Mouse (Mus musculus): ENCODE measurements around the gene Usp54. TPM values are rescaled to one million over a fixed set of nuclear protein-coding genes. Genes with fewer than 3 reads are reported as not detected.
A peak's percentile ranks its signal among the peaks of the same experiment; 100 is the strongest.
"Not testable (repeated sequence)": the region's sequence is repeated elsewhere in the genome, so short reads cannot be mapped to it uniquely, and the experiment has no call there.

Gene Usp54
- polyA plus RNA-seq, 1 experiment: 0.05 TPM

DNA sequence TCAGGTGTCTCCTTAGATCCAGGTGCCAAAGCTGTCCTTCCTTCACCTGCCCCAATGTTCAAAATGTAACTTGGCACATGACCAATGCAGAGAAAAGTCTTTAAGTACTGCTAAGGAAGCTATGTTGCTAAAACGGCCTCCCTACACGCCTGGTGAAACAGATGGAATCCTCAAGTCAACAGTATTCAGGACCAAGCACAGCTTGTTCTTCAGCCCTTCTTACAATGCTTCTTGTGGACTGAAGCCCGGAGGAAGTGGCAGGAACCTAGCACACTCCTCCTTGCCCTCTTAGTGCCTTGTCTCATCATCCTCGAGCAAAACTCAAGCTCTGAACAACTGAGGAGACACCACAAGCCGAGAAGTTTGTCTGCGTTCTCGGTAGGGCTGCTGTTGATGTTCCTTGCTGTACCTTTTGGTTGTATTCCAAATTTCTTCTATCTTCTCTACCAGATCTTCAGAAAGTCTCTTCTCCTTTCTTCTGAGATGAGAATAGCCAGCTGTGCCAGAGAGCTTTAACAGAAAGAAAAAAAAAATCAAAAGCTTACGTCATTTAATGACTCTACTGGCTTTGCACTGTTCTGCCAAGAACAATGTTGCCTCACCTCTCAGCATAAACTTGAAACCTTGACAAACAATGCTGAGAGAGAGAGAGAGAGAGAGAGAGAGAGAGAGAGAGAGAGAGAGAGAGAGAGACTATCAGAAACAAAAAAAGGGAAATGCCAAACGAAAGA, 33.3 kb downstream of the Usp54 start:
- Histone ChIP-seq H3K4me3 (replicated peaks) (no peak overlapping the region), H3K36me3 (ENCODE audit: control insufficient read depth) (peaks cover 2% of the 10 kb centered on the region)

DNA sequence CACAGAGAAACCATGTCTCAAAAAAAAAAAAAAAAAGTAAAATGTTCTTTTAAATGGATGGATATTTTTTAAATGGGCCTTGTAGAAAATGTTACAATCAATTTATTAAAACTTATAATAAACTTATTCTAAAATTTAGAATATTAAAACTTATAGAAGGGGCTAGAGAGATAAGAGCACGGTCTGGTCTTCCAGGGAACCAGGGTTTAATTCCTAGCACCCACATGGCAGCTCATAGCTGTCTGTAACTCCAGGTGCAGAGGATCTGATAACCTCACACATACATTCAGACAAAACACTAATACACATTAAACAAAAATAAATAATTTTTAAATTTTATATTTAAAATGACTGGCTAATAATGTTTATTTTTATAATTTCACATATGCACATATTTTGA, 39.6 kb downstream of the Usp54 start:
- H3K9me3 ChIP-seq (ENCODE audit: control insufficient read depth, low read length): no peaks in the 10 kb centered on the region
- peaks cover 50% of the 10 kb centered on the region for H3K4me1 ChIP-seq (ENCODE audit: control insufficient read depth)
- H3K27me3 ChIP-seq (ENCODE audit: control insufficient read depth): no peaks in the 10 kb centered on the region
- H3K4me3 ChIP-seq (replicated peaks): no peak overlapping the region
- H3K36me3 ChIP-seq (ENCODE audit: control insufficient read depth): no peaks in the 10 kb centered on the region
- TF ChIP-seq GATA1 (IDR thresholded peaks at IDR 0.05; ENCODE audit: low read length) (no peak), TAL1 (IDR thresholded peaks at IDR 0.05; ENCODE audit: low read length) (no peak)

More for the DNA sequence above, 33.3 kb downstream of the Usp54 start:
- no peak for TF ChIP-seq GATA1 (IDR thresholded peaks at IDR 0.05; ENCODE audit: low read length)
- TF ChIP-seq TAL1 (IDR thresholded peaks at IDR 0.05; ENCODE audit: low read length): no peak
- peaks cover 13% of the 10 kb centered on the region for H3K4me1 ChIP-seq (ENCODE audit: control insufficient read depth)
- no peaks in the 10 kb centered on the region for H3K9me3 ChIP-seq (ENCODE audit: control insufficient read depth, low read length)
- H3K27me3 ChIP-seq (ENCODE audit: control insufficient read depth): no peaks in the 10 kb centered on the region

DNA sequence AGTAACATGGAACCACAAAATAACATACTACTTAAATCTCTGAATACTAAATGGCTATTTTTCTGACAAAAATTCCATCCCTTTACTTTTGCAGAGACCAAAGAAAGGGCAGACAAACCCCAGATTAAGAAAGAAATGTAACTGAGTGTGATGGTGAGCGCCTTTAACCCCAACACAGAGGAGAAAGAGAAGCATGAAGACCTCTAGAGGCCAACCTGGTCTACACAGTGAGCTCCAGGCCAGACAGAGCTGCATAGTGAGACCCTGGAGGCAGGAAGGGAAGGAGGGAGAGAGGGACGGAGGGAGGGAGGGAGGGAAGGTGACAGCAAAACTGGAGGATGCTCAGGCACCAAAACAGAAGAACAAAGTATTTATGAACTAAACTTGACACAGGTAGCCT, 40.7 kb downstream of the Usp54 start:
- TF ChIP-seq GATA1 (IDR thresholded peaks at IDR 0.05; ENCODE audit: low read length) (no peak), TAL1 (IDR thresholded peaks at IDR 0.05; ENCODE audit: low read length) (no peak)
- Histone ChIP-seq H3K27me3 (ENCODE audit: control insufficient read depth) (no peaks in the 10 kb centered on the region), H3K9me3 (ENCODE audit: control insufficient read depth, low read length) (no peaks in the 10 kb centered on the region), H3K4me1 (ENCODE audit: control insufficient read depth) (peaks cover 58% of the 10 kb centered on the region), H3K36me3 (ENCODE audit: control insufficient read depth) (no peaks in the 10 kb centered on the region), H3K4me3 (replicated peaks) (no peak overlapping the region)

DNA sequence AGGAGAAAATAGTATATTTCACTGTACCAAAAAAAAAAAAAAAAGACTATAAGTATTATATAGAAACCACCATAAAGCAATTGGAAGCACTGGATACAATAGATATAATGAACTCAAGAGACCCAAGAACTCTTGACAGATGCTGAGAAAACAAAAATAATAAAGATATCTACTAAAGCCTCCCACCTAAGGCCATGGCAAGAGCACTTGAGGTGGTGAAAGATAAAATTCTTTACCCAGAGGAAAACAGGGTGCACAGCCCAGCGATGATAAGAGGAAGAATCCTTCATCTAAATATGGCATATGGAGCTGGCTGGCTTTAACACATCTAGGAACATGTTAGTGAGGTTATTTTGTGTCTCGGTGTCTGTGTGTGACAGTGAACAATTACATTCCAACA, 41.3 kb downstream of the Usp54 start:
- Histone ChIP-seq H3K36me3 (ENCODE audit: control insufficient read depth) (no peaks in the 10 kb centered on the region), H3K4me3 (replicated peaks) (no peak overlapping the region), H3K4me1 (ENCODE audit: control insufficient read depth) (peaks cover 63% of the 10 kb centered on the region), H3K27me3 (ENCODE audit: control insufficient read depth) (no peaks in the 10 kb centered on the region), H3K9me3 (ENCODE audit: control insufficient read depth, low read length) (no peaks in the 10 kb centered on the region)
- peak; percentile 86 for TF ChIP-seq GATA1 (IDR thresholded peaks at IDR 0.05; ENCODE audit: low read length)
- peak; percentile 71 for TF ChIP-seq TAL1 (IDR thresholded peaks at IDR 0.05; ENCODE audit: low read length)

DNA sequence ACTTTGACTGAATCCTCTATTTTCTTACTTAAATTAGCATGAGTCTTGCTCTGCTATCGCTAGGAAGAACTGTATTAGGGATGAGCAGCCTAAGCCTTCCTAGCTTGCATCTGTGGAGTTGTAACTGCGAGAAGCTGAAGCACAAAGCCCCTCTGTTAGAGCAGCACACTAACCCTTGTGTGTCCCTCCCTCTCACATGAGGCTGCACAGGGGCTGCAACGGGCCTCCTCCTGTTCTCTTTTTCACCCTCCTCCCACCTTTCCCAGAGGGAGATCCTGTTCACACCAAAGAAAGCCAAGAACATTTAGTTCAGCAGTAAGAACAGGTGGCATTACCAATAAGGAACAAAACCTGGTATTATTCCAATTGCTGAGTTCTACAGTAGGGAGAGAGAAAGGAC, 45.1 kb downstream of the Usp54 start:
- Histone ChIP-seq H3K9me3 (ENCODE audit: control insufficient read depth, low read length) (no peaks in the 10 kb centered on the region), H3K4me1 (ENCODE audit: control insufficient read depth) (peaks cover 59% of the 10 kb centered on the region), H3K4me3 (replicated peaks) (no peak overlapping the region), H3K36me3 (ENCODE audit: control insufficient read depth) (no peaks in the 10 kb centered on the region), H3K27me3 (ENCODE audit: control insufficient read depth) (no peaks in the 10 kb centered on the region)
- TF ChIP-seq GATA1 (IDR thresholded peaks at IDR 0.05; ENCODE audit: low read length): no peak
- TF ChIP-seq TAL1 (IDR thresholded peaks at IDR 0.05; ENCODE audit: low read length): no peak

DNA sequence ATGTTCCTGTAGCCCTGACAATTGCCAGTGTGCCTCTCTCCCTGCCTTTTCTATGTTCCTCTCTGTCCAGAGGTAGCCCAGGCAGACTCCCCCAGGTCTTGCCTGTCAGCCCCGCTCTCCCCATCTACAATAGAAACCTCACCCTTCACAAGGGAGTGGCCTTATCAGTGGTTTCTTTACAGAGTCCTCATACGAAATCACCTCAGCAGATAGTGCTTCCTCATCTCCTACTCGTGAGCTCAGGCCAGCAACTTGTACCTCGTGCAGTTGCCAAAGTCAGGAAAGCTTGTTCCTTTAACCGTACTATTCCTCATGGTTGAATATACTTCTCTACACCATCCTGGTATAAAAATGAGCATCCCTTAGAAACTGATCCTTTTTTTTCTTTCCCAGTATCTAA, 53.4 kb downstream of the Usp54 start:
- no peak for TF ChIP-seq GATA1 (IDR thresholded peaks at IDR 0.05; ENCODE audit: low read length)
- no peak for TF ChIP-seq TAL1 (IDR thresholded peaks at IDR 0.05; ENCODE audit: low read length)
- Histone ChIP-seq H3K4me1 (ENCODE audit: control insufficient read depth) (peaks cover 22% of the 10 kb centered on the region), H3K9me3 (ENCODE audit: control insufficient read depth, low read length) (no peaks in the 10 kb centered on the region), H3K4me3 (replicated peaks) (no peak overlapping the region), H3K36me3 (ENCODE audit: control insufficient read depth) (no peaks in the 10 kb centered on the region; the same call in none of the 2 replicates), H3K27me3 (ENCODE audit: control insufficient read depth) (no peaks in the 10 kb centered on the region)

DNA sequence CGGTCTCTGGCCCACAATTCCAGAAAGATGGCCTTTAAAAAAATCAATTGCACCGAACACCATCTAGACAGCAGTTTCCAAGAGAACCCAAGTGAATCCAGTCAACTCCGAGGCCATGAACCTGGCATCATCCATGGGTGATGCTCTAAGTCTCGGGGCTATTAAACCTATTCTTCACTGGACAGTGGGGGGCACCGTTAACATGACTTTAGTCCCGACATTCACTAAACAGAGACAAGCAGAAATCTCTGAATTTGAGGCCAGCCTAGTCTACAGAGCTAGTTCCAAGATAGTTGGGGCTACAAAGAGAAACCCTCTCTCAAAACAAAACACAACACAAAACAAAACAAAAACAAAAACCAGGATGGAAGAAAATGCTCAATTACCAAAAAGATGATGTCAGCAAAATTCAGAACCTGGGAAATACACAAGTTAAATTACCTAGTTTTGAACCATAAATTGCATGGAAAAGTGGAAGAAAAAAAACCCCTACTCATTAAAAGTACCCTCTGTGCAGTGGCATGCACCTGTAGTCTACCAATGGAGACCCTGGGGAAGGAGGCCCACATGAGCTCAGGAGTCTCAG, 61.9 kb downstream of the Usp54 start:
- TF ChIP-seq GATA1 (IDR thresholded peaks at IDR 0.05; ENCODE audit: low read length) (no peak), TAL1 (IDR thresholded peaks at IDR 0.05; ENCODE audit: low read length) (no peak)
- no peaks in the 10 kb centered on the region for H3K9me3 ChIP-seq (ENCODE audit: control insufficient read depth, low read length)
- H3K27me3 ChIP-seq (ENCODE audit: control insufficient read depth): no peaks in the 10 kb centered on the region
- H3K36me3 ChIP-seq (ENCODE audit: control insufficient read depth): no peaks in the 10 kb centered on the region; the same call in none of the 2 replicates
- H3K4me1 ChIP-seq (ENCODE audit: control insufficient read depth): no peaks in the 10 kb centered on the region; the same call in 1 of the 2 replicates
- no peak overlapping the region for H3K4me3 ChIP-seq (replicated peaks)

DNA sequence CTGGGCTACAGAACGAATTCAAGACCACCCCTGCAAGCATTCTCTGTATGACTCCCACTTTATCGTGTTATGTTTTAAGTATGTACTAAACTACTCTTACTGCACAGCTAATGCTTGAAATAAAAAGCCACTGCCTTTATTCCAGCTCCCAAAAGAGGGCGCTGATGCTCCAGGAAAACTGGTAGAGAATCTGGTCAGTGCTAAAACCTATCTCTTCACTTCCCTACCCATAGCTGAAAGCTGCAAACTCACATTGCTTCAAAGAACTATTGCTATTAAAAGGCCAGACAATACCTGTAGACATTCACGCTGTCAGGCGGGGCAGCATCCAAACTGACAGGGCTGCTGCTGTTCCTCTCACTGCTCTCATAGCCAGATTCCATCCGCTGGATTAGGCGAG, 64.7 kb downstream of the Usp54 start:
- no peaks in the 10 kb centered on the region; the same call in 1 of the 2 replicates for H3K4me1 ChIP-seq (ENCODE audit: control insufficient read depth)
- no peaks in the 10 kb centered on the region for H3K9me3 ChIP-seq (ENCODE audit: control insufficient read depth, low read length)
- TF ChIP-seq GATA1 (IDR thresholded peaks at IDR 0.05; ENCODE audit: low read length): no peak
- TF ChIP-seq TAL1 (IDR thresholded peaks at IDR 0.05; ENCODE audit: low read length): no peak
- no peaks in the 10 kb centered on the region for H3K27me3 ChIP-seq (ENCODE audit: control insufficient read depth)
- no peak overlapping the region for H3K4me3 ChIP-seq (replicated peaks)
- peaks cover 2% of the 10 kb centered on the region; the same call in 1 of the 2 replicates for H3K36me3 ChIP-seq (ENCODE audit: control insufficient read depth)

DNA sequence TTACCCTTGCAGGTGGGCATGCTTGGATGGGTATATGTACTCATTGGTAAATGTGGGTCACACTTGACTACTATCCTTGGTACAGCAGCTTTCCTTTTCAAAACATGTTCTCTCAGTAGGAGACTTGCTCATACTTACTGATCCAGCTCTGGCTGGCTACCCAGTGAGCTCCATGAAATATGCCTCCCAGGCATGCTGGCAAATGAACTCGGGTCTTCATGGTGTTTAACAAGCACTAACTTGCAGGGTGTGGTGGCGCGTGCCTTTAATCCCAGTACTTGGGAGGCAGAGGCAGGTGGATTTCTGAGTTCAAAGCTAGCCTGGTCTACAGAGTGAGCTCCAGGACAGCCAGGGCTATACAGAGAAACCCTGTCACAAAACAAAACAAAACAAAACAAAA, 67.7 kb downstream of the Usp54 start:
- not testable (repeated sequence) for H3K4me1 ChIP-seq (ENCODE audit: control insufficient read depth); H3K36me3 ChIP-seq (ENCODE audit: control insufficient read depth); H3K9me3 ChIP-seq (ENCODE audit: control insufficient read depth, low read length); H3K27me3 ChIP-seq (ENCODE audit: control insufficient read depth); H3K4me3 ChIP-seq (replicated peaks)
